Mouse (Mus musculus) granulocyte monocyte progenitor cell, adult 5-6 weeks (primary cell): ENCODE results near the gene Men1. TPM values are rescaled to one million over a fixed set of nuclear protein-coding genes. Genes with fewer than 3 reads are reported as not detected.

Source experiments
- ATAC-seq: replicated peaks from 2 replicates; pipeline ENCODE4 v1.8.0; 2016; ENCODE audit warnings: mild to moderate bottlenecking, moderate TSS enrichment, inconsistent platforms; ENCODE audit not compliant: poor library complexity, severe bottlenecking
- total RNA-seq, 2 experiments: library from RNA; stranded (forward) in 1 of 2; stranded (reverse) in 1 of 2; fragments of 200-712, 200-1000 nt in 1 of 2; fragments of >200 nt in 1 of 2; fragmentation: Nextera tagmentation in 1 of 2; gene quantifications; 2 replicates each; pipeline ENCODE4 v1.2.3; 2014 to 2017

Gene Men1
- total RNA-seq, 2 experiments from 2014 or later, result 33.4 to 37.7 TPM

DNA sequence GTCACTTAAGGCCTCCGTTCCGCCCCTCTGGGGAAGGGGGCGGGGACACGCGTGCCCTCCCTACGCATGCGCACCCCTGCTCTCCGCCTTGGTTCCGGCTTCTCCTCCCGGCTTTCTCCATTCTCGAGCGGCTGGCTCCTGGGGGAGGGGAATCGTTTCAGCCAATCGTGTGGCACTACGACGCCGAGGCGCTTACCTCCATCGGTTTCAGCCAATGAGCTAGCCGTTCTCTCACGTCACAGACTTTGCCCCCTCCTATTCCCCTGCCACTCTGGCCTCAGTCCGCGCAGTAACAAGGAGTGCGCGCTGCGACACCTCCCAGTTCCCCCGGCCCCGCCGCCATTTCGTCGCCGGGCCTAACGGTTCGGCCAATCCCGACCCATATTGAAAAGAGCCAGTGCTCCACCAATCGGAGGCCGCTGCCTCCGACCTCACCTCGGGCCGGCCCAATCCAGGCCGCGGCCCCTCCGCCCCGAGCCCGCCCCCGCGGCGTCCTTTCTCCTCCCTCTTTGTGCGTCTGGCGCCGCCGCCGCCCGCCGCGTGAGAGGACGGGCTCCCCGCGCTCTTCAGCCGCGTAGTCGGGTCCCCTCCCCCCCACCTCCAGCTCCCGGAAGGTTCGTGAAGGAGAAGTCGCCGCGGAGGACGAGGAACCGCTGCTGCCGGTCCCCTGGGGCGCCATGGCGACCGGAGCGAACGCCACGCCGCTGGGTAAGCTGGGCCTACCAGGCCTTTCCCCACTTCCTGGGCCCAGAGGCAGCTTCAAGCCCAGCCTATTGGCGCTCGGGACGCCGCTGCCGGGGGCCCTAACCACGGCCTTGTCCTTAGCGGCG, 28.8 kb downstream of the Men1 start, which contains the start of gene Sf1:
TSS of gene Sf1 (plus strand) at position 280 of the 830 bp plus-strand sequence.
- ATAC-seq, result peak; percentile 84

DNA sequence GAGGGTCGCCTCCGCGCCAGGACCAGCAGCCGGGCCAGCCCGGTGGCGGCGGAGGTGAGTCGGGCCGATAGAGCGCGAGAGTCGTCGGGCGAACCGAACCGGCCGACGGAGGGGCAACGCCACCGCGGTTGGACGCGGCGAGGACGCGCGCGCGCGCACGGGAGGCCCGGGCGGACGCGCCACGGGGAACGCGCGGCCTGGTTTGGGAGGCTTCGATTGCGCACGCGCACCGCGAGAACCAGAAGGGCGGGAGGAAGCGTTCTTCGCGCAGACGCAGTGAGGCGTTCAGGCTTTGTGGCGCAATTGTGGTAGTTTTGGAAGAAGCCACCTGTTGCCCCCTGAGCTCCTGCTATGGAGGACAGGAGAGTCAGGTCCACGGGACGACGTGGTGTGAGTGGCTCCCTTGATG, 29.5 kb downstream of the Men1 start:
- ATAC-seq, result peak; percentile 26

- no peak for ATAC-seq
Measured at GRCm38 (mm10) chr19:6364842-6365241, 30.1 kb downstream of the Men1 start.

GRCm38 (mm10) chr19:6370175-6370574, 35.4 kb downstream of the Men1 start:
- ATAC-seq, result no peak

- ATAC-seq, result no peak
Measured at GRCm38 (mm10) chr19:6372433-6372832, 37.7 kb downstream of the Men1 start.

- peak; percentile 42 for ATAC-seq
Measured at GRCm38 (mm10) chr19:6373539-6374400, 39.0 kb downstream of the Men1 start.

DNA sequence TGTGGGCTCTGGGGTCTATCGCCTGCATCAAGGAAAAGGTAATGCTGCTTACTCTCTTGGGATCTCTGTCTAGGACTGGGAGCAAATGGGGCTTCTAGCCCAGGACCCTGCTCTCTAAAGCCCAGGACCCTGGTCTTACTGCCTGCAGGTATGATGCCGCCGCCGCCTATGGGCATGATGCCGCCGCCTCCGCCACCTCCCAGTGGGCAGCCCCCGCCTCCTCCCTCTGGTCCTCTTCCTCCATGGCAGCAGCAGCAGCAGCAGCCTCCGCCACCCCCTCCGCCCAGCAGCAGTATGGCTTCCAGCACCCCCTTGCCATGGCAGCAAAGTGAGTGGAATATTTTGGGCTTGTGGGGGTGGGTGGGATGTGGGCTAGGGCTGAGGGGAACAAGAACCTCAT, 39.8 kb downstream of the Men1 start:
- no peak for ATAC-seq

- ATAC-seq, result 0 out of 2 replicates have a peak, but pooled peaks have one; percentile 2
Measured at GRCm38 (mm10) chr19:6375423-6376254, 40.9 kb downstream of the Men1 start.

DNA sequence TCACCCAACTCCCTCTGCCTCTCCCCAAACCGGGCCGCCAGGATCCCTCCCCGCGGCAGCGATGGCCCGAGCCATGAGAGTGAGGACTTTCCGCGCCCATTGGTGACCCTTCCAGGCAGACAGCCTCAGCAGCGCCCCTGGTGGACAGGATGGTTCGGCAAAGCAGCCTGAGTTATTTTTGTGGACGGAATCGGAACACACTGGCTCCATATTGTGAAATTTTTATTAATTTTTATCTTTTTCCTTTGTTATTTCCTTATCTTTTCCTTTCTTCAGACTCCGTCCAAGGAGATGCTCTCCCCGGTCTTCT, 41.4 kb downstream of the Men1 start:
- ATAC-seq, result peak; percentile 30

DNA sequence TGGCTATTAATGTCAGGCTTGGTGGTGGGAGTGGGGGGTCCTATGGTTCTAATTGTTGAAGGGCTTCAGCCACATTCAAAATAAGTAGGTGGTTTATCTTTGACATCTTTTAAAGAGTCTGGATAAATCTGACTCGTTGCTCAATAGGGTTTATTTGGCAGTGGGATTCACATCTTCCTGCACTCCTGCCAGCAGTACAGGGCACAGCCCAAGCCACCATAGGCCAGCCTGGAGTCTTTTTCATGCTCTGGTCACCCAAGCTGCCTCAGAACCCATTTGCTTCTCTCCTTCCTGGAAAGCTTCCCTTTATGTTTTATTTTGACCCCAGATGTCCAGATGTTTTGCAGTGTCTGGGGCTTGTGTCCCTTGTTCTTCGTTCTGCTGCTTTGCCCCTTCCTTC, 41.9 kb downstream of the Men1 start:
- no peak for ATAC-seq

- no peak for ATAC-seq
Measured at GRCm38 (mm10) chr19:6377327-6378040, 42.7 kb downstream of the Men1 start.

DNA sequence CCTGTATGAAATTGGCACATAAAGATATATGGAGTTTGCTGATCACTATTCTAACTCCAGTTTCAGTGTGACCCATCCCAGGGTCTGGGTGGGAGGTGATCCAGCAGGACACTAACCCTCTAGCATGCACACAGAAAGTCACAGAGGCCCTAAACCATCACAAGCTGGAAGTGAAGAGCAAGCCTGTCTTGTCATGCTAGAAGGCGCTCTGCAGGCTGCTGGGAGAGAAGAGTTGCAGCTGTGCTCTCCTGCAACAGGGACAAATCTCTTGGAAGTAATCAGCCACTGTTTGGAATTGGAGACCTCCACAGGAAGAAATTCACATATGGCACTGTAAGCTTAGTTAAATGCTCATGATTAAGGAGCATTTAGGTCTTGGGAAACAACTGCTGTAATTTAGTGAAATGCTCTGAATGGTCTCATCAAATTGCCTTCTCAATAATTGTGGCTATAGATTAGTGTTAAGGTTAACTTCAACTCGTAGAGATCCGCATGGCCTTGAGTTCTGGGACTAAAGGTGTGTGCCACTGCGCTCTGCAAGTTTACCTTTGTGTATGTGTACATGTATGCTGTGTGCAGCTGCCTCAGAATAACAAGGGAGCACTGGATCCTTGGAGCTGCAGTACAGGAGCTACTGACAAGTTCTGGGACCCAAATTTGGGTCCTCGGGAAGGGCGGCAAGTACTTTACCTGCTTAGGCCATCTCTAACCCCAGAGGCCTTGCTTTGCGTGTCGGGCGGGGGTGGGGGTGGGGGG, 45.8 kb downstream of the Men1 start:
- ATAC-seq, result no peak

- ATAC-seq, result no peak
Measured at GRCm38 (mm10) chr19:6381238-6381637, 46.5 kb downstream of the Men1 start.

DNA sequence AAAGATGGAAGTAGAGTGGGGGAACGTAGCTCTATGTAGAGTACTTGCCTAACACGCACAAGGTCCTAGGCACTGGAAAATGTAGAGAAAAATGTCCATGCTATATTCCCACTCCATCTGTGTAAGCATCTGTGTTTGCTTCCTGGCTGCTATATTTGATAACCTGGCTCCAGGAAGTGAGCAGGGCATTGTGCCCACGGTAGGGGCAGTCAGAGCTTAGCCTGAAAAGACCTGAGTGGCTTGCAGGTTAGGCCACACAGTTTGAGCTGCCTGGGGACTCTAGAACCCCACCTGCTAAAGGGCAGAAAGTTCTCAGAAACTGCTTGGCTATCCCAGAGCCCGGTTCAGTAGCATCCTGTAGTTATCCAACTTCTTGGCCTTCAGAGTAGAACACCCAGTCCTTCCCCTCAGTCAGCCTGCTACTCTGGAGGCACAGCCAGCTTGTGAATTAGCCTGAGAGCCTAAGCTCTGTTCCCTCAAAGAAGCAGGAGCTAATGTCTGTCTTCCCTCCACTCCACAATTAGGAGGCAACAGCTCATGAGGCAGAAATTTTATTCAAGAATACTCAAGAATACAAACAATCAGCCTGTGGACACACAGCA, 47.6 kb downstream of the Men1 start:
- ATAC-seq, result no peak

GRCm38 (mm10) chr19:6383470-6383869, 48.7 kb downstream of the Men1 start:
- ATAC-seq, result no peak

GRCm38 (mm10) chr19:6384128-6384527, 49.3 kb downstream of the Men1 start, which contains the start of gene Pygm:
TSS of gene Pygm (plus strand) at chr19:6384399.
- peak; percentile 69 for ATAC-seq

DNA sequence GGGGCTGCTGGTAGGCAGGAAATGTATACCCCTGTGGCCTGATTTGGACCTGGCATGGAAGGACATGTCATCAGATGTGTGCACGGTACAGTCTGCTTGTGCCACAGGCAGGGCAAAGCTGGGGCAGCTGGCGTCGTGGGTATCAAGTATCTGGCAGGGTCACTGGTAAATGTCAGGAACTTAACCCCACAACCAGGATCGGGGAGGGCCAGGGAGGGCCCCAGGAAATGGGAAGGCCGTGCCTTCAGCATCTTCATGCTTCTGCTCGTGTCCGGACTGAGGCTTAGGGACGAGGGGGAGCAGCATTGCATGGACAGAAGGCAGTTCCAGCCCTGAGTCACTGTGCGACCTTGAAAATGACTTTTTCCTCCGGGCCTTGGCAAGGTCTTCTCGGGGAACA, 50.2 kb downstream of the Men1 start:
- no peak for ATAC-seq

DNA sequence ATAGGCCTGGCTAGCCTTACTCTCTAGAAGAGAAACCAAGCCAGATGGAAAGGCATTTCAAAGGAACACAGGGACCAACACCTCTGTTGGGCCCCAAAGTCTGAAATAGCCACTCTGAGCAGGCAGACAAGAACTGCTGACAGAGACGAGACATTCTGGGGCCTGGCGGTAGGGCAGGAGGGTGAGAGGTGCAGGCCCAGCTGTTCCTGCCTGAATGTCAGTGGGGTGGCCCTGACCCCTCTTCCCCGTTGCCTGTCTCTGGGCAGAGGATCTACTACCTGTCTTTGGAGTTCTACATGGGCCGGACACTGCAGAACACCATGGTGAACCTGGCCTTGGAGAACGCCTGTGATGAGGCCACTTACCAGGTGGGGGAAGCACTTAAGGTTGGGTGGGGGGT, 50.6 kb downstream of the Men1 start:
- no peak for ATAC-seq

DNA sequence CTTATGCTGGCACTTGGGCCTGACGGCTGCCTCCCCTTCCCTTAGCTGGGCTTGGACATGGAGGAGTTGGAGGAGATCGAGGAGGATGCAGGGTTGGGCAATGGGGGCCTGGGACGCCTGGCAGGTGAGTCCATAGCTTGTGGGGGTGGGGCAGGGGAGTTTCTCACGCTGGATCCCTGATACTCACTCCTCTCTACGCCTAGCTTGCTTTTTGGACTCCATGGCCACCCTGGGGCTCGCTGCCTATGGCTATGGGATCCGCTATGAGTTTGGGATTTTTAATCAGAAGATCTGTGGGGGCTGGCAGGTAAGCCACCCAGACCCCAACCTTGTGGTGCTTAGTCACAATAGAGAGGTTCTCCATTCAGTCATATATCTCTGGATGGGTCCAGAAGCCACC, 51.0 kb downstream of the Men1 start:
- no peak for ATAC-seq
